Comparison of ENCODE assay signal across 27 mouse cellular contexts in the genomic region with DNA sequence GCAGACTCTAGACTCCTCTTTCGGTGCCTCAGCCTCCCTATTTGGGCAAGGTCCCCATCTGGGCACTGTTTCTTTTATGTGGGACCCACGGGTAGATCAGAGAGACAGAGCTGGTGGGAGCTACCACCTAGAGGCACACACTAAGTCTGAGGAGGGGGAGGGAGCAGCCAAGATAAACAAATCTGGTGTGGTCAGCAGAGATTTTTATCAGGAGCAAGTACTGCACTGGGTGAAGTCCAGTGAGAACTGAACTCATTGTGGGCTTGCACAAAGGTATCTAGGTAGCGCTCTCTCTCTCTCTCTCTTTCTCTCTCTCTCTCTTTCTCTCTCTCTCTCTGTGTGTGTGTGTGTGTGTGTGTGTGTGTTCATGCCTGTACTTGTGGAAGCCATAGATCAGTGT. TPM values are rescaled to one million over a fixed set of nuclear protein-coding genes. Genes with fewer than 3 reads are reported as not detected.
DNase-seq lines count a peak whose midpoint lies in the region; ATAC-seq and TF ChIP-seq lines count a peak whose summit lies in the region.
"Had no signal": no experiment of that assay in that cellular context is flagged by ENCODE, and none has a peak within 500 bp of the region (broad histone marks: within the 10 kb centered on the region; RNA-seq: fewer than 3 reads in every experiment).

No protein-coding gene starts in this region.

- TF ChIP-seq CTCF in liver, adult 2 months (IDR thresholded peaks at IDR 0.05; ENCODE audit: low read depth, low read length), result no peak
- no peak for TF ChIP-seq CTCF in liver, embryonic 14.5 days (IDR thresholded peaks at IDR 0.05; ENCODE audit: low read depth)
- no peak for TF ChIP-seq CTCF in liver, postnatal 0 days (IDR thresholded peaks at IDR 0.05; ENCODE audit: low read depth)
- TF ChIP-seq CTCF in forebrain, postnatal 0 days (IDR thresholded peaks at IDR 0.05; ENCODE audit: low read depth), result no peak

- WGBS in liver, adult 2 months, result 11% methylated on average over 3 of the region's 3 CpGs
- WGBS in liver, embryonic 14.5 days (ENCODE audit: insufficient replicate concordance), result 60% methylated on average over 3 of the region's 3 CpGs
- 44% methylated on average over 3 of the region's 3 CpGs for WGBS in liver, postnatal 0 days (ENCODE audit: insufficient replicate concordance)
- WGBS in forebrain, postnatal 0 days, result 64% methylated on average over 3 of the region's 3 CpGs

- no peaks in the 10 kb centered on the region for H3K79me2 ChIP-seq in liver, adult 2 months (ENCODE audit: control insufficient read depth, insufficient read depth, low read length)

- H3K4me3 ChIP-seq in liver, adult 2 months (ENCODE audit: insufficient read depth, low read depth, low read length), result no peak overlapping the region
- H3K4me3 ChIP-seq in liver, embryonic 14.5 days (ENCODE audit: insufficient read depth in 1 of 2, low read depth in 2 of 2, low read length in 2 of 2), result no peak overlapping the region
- no peak overlapping the region for H3K4me3 ChIP-seq in liver, postnatal 0 days (ENCODE audit: low read depth, low read length)
- no peak overlapping the region for H3K4me3 ChIP-seq in forebrain, postnatal 0 days (ENCODE audit: low read depth, low read length)
- H3K4me3 ChIP-seq: embryonic facial prominence, embryonic 15.5 days; heart, embryonic 12.5 days; heart, embryonic 15.5 days; hindbrain, embryonic 13.5 days had no signal

- no peak overlapping the region for H3K4me2 ChIP-seq in liver, embryonic 14.5 days (ENCODE audit: low read depth)
- H3K4me2 ChIP-seq in liver, postnatal 0 days (ENCODE audit: low read depth, low read length), result no peak overlapping the region
- no peak overlapping the region for H3K4me2 ChIP-seq in forebrain, postnatal 0 days (ENCODE audit: low read depth)
- H3K4me2 ChIP-seq: embryonic facial prominence, embryonic 15.5 days; heart, embryonic 12.5 days; heart, embryonic 15.5 days; hindbrain, embryonic 13.5 days had no signal

- intact Hi-C loops in heart, postnatal 36 days (cut with DNase I), result no loop called here

- peak; percentile 69 for ATAC-seq in liver, embryonic 14.5 days (ENCODE audit: insufficient read depth)
- peak; percentile 71; the same call in 1 of the 2 replicates for ATAC-seq in liver, postnatal 0 days
- no peak for ATAC-seq in forebrain, postnatal 0 days
- ATAC-seq: forebrain, embryonic 14.5 days; hindbrain, embryonic 16.5 days; Patski had no signal

- H3K36me3 ChIP-seq in liver, adult 2 months (ENCODE audit: control insufficient read depth, insufficient read depth, low read length), result no peaks in the 10 kb centered on the region
- H3K36me3 ChIP-seq in liver, embryonic 14.5 days (replicated peaks; ENCODE audit: control insufficient read depth, insufficient read depth, low read depth), result no peaks in the 10 kb centered on the region
- no peaks in the 10 kb centered on the region for H3K36me3 ChIP-seq in liver, postnatal 0 days (replicated peaks; ENCODE audit: insufficient read depth, low read length)
- H3K36me3 ChIP-seq in forebrain, postnatal 0 days (ENCODE audit: insufficient read depth), result no peaks in the 10 kb centered on the region
- H3K36me3 ChIP-seq: embryonic facial prominence, embryonic 15.5 days; G1E; heart, embryonic 12.5 days; heart, embryonic 15.5 days; hindbrain, embryonic 13.5 days had no signal

- H3K9ac ChIP-seq in liver, adult 2 months (ENCODE audit: low read depth, low read length), result no peak overlapping the region
- H3K9ac ChIP-seq in liver, embryonic 14.5 days (replicated peaks), result no peak overlapping the region
- no peak overlapping the region for H3K9ac ChIP-seq in liver, postnatal 0 days (replicated peaks)
- H3K9ac ChIP-seq in forebrain, postnatal 0 days, result no peak overlapping the region
- H3K9ac ChIP-seq: embryonic facial prominence, embryonic 15.5 days; heart, embryonic 12.5 days; heart, embryonic 15.5 days; hindbrain, embryonic 13.5 days had no signal

- no peak for TF ChIP-seq POLR2A in liver, adult 2 months (IDR thresholded peaks at IDR 0.05; ENCODE audit: extremely low read depth, insufficient read depth, low read length)

- TF ChIP-seq EP300 in liver, embryonic 14.5 days (IDR thresholded peaks at IDR 0.05; ENCODE audit: low read depth), result no peak
- TF ChIP-seq EP300 in liver, postnatal 0 days (IDR thresholded peaks at IDR 0.05; ENCODE audit: low read depth), result no peak

- no peaks in the 10 kb centered on the region for H3K9me3 ChIP-seq in liver, embryonic 14.5 days (ENCODE audit: control insufficient read depth, low read length)
- no peaks in the 10 kb centered on the region for H3K9me3 ChIP-seq in liver, postnatal 0 days (ENCODE audit: low read length)
- no peaks in the 10 kb centered on the region for H3K9me3 ChIP-seq in forebrain, postnatal 0 days (ENCODE audit: low read length)
- H3K9me3 ChIP-seq: embryonic facial prominence, embryonic 15.5 days; G1E; heart, embryonic 12.5 days; heart, embryonic 15.5 days; hindbrain, embryonic 13.5 days had no signal

- peaks cover 9% of the 10 kb centered on the region for H3K4me1 ChIP-seq in liver, adult 2 months (ENCODE audit: control insufficient read depth, insufficient read depth, low read length)
- H3K4me1 ChIP-seq in liver, embryonic 14.5 days (replicated peaks; ENCODE audit: control insufficient read depth in 2 of 2, insufficient read depth in 2 of 2, low read length in 1 of 2), result 0 out of 4 replicates have a peak, but pooled peaks cover 0 to under 1% of the 10 kb centered on the region in 2 experiments
- no peaks in the 10 kb centered on the region for H3K4me1 ChIP-seq in liver, postnatal 0 days (ENCODE audit: insufficient read depth)
- peaks cover 4% of the 10 kb centered on the region; the same call in 1 of the 2 replicates for H3K4me1 ChIP-seq in forebrain, postnatal 0 days (ENCODE audit: insufficient read depth)
- H3K4me1 ChIP-seq: embryonic facial prominence, embryonic 15.5 days; heart, embryonic 12.5 days; heart, embryonic 15.5 days had no signal

- H3K27ac ChIP-seq in liver, adult 2 months (replicated peaks; ENCODE audit: insufficient read depth, low read depth, low read length), result 0 out of 2 replicates have a peak overlapping the region, but pooled peaks have one; percentile 1
- no peak overlapping the region for H3K27ac ChIP-seq in liver, embryonic 14.5 days
- H3K27ac ChIP-seq in liver, postnatal 0 days (ENCODE audit: low read depth), result no peak overlapping the region
- H3K27ac ChIP-seq in forebrain, postnatal 0 days (ENCODE audit: low read depth, low read length), result no peak overlapping the region
- H3K27ac ChIP-seq: embryonic facial prominence, embryonic 15.5 days; heart, embryonic 15.5 days; hindbrain, embryonic 13.5 days had no signal

- H3K27me3 ChIP-seq in liver, adult 2 months (ENCODE audit: control insufficient read depth, insufficient read depth, low read length), result no peaks in the 10 kb centered on the region
- H3K27me3 ChIP-seq in liver, embryonic 14.5 days (ENCODE audit: control insufficient read depth, insufficient read depth, low read length), result no peaks in the 10 kb centered on the region; the same call in 1 of the 2 replicates
- peaks cover 3% of the 10 kb centered on the region; the same call in 1 of the 2 replicates for H3K27me3 ChIP-seq in liver, postnatal 0 days (ENCODE audit: insufficient read depth, low read length)
- H3K27me3 ChIP-seq in forebrain, postnatal 0 days (ENCODE audit: insufficient read depth, low read length), result no peaks in the 10 kb centered on the region

- peak; percentile 91 for DNase-seq in liver, adult 2 months (ENCODE audit: extremely low read depth, low read depth, low spot score)
- no peak for DNase-seq in liver
- no peak for DNase-seq in liver, embryonic 14.5 days (ENCODE audit: low read depth in 3 of 3, low spot score in 3 of 3)
- DNase-seq in liver, postnatal 0 days, result no peak
- no peak for DNase-seq in heart, postnatal 4 days
- no peak for DNase-seq in forebrain, postnatal 0 days
- DNase-seq in heart, postnatal 36 days, result no peak
- DNase-seq: adrenal gland, postnatal 14 days; B cell, adult 2 months; cerebellum, adult 11-12 months; cerebellum, adult 8-10 months; cerebellum, postnatal 10 days; cerebellum, postnatal 36 days; embryo, embryonic 11 days; gastrocnemius, postnatal 25 days; heart, adult 18-20 months; heart, postnatal 10 days had no signal

RNA-seq across cellular contexts. Expression of a gene that starts 5.9 kb away (rescaled TPM):
- 9.8 and 37.1 TPM in 2 replicates for total RNA-seq in liver, adult 2 months (2014; rRNA removed)
- 13.1 and 27.6 TPM in 2 replicates for polyA plus RNA-seq in liver, adult 2 months (2012; rRNA removed)
- 6.0 and 6.7 TPM in 2 replicates for polyA plus RNA-seq in liver, embryonic 14.5 days (2012; rRNA removed)
- 15.5 and 16.9 TPM in 2 replicates for polyA plus RNA-seq in liver, embryonic 14.5 days (2014; fragmentation: Nextera tagmentation; extraction: Ambion mirVana)
- polyA plus RNA-seq in liver, postnatal 0 days (2015; fragmentation: Nextera tagmentation; extraction: Ambion mirVana), result 9.1 and 11.8 TPM in 2 replicates
- total RNA-seq in heart, postnatal 4 days (2021), result under 1 TPM; 0.10 to 0.18 TPM
- 112 and 118 TPM in 2 replicates for total RNA-seq in forebrain, postnatal 0 days (2014; rRNA removed)
- 107 and 127 TPM in 2 replicates for polyA plus RNA-seq in forebrain, postnatal 0 days (2015; fragmentation: Nextera tagmentation; extraction: Ambion mirVana)
- total RNA-seq in heart, postnatal 36 days (2021), result under 1 TPM in 1 of 2 experiments, not detected in 1; 0.28 TPM
- total RNA-seq: CH12.LX; gastrocnemius, postnatal 25 days; hematopoietic stem cell, adult 5-6 weeks had no signal
- polyA plus RNA-seq: G1E, Patski had no signal

RNA-seq across cellular contexts. Expression of a gene that starts 13.0 kb away (rescaled TPM):
- 43.9 and 46.5 TPM in 2 replicates for total RNA-seq in liver, adult 2 months (2014; rRNA removed)
- polyA plus RNA-seq in liver, adult 2 months (2012; rRNA removed), result 35.9 and 39.2 TPM in 2 replicates
- 16.0 and 20.5 TPM in 2 replicates for polyA plus RNA-seq in liver, embryonic 14.5 days (2012; rRNA removed)
- 28.3 and 34.4 TPM in 2 replicates for polyA plus RNA-seq in liver, embryonic 14.5 days (2014; fragmentation: Nextera tagmentation; extraction: Ambion mirVana)
- polyA plus RNA-seq in liver, postnatal 0 days (2015; fragmentation: Nextera tagmentation; extraction: Ambion mirVana), result 16.7 and 18.6 TPM in 2 replicates
- 10 to 100 TPM; 34.7 to 35.4 TPM for total RNA-seq in heart, postnatal 4 days (2021)
- total RNA-seq in forebrain, postnatal 0 days (2014; rRNA removed), result 62.5 and 68.0 TPM in 2 replicates
- polyA plus RNA-seq in forebrain, postnatal 0 days (2015; fragmentation: Nextera tagmentation; extraction: Ambion mirVana), result 32.2 and 37.4 TPM in 2 replicates
- total RNA-seq in heart, postnatal 36 days (2021), result 10 to 100 TPM; 41.0 to 45.1 TPM
